Mouse (Mus musculus) inflammation-experienced regulatory T-cells (primary cell): Measurements from ENCODE around the gene Aasdhppt. TPM values are rescaled to one million over a fixed set of nuclear protein-coding genes. Genes with fewer than 3 reads are reported as not detected.

Experiments used
- polyA plus RNA-seq, 2 experiments: library from polyadenylated mRNA; unstranded; fragments of 100-300 nt; shearing (Covaris generic); gene quantifications; one replicate each; pipeline ENCODE4 v1.2.1; 2017

Gene Aasdhppt
- 10 to 100 TPM; 25.7 to 27.7 TPM for polyA plus RNA-seq

DNA sequence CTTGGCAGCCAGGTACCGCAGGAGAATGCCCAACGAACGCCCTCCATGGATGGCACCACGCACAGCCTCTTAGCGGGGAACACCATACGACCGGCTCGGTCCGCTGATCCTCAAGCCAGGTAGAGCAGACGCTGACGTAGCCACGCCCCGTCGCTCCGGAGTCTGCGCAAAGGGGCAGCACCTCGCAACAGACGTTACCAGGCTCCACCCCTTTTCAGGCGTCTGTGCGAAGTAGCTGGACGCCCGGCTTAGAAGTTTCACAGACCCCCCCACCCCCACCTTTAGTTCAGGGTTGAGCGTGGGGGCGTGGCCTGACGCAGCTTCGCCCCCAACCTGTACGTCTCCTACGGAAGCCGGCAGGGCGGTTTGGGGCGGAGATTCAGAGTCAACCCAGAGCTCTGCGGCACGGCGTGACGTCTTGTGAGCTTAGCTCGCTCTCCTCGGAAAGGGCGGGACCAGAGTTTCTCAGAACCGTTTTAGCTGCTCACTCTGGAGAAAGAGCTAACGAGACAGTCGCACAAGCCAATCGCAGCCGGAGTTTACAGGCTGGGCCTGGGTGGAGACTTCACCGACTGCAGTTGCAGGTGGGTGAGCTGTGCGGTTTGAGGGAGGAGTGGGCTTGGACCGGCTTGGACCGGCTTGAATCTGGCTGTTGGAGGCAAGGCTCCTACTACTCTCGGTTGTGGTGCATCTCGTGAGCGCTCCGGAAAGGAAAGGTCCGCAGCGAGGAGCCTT lies at the start of gene Aasdhppt, which contains the start of gene Kbtbd3:
Gene Aasdhppt (minus strand): TSS at position 121 of the 735 bp plus-strand sequence.
Gene Kbtbd3 (plus strand): TSS at position 483 of the 735 bp plus-strand sequence.

Other genes starting within 250 kb of the Aasdhppt start
- 10 to 100 TPM in 1 of 2 experiments, 1 to 10 TPM in 1; 8.5 to 15.6 TPM for gene Kbtbd3, start 362 bp upstream of the Aasdhppt start, polyA plus RNA-seq
- gene Msantd4, start 67.1 kb upstream of the Aasdhppt start, polyA plus RNA-seq: 10 to 100 TPM; 23.2 to 26.0 TPM